Mouse (Mus musculus): ENCODE data around the gene Lgals7. TPM values are rescaled to one million over a fixed set of nuclear protein-coding genes. Genes with fewer than 3 reads are reported as not detected.

Lgals7 gene
- total and polyA plus RNA-seq, 3 experiments: 0.61 to 4.0 TPM; not detected in 1

GRCm38 (mm10) chr7:28876099-28876498, 12.4 kb downstream of the Lgals7 start:
- WGBS: 65% methylated on average over 4 of the region's 4 CpGs
- H3K4me3 ChIP-seq: no peak overlapping the region
- intact Hi-C loops (cut with DNase I): no loop called here
- DNase-seq: no peak
- H3K79me2 ChIP-seq (replicated peaks; ENCODE audit: control insufficient read depth, insufficient read depth, low read length): no peaks in the 10 kb centered on the region
- no peak overlapping the region for H3K27ac ChIP-seq
- no peak for TF ChIP-seq POLR2A (IDR thresholded peaks at IDR 0.05; ENCODE audit: insufficient read depth, low read depth, low read length)
- no peak for TF ChIP-seq CTCF (IDR thresholded peaks at IDR 0.05)
- TF ChIP-seq EP300 (IDR thresholded peaks at IDR 0.05; ENCODE audit: insufficient read depth, low read depth, low read length): no peak
- H3K4me1 ChIP-seq (ENCODE audit: control insufficient read depth, insufficient read depth, low read length): peaks cover 3% of the 10 kb centered on the region
- no peak overlapping the region for H3K9ac ChIP-seq (ENCODE audit: low read depth, low read length)
- H3K36me3 ChIP-seq (ENCODE audit: control insufficient read depth, insufficient read depth, low read length): no peaks in the 10 kb centered on the region
- H3K27me3 ChIP-seq (ENCODE audit: control insufficient read depth, insufficient read depth, low read length): no peaks in the 10 kb centered on the region

- Histone ChIP-seq H3K27ac (no peak overlapping the region), H3K9ac (ENCODE audit: low read depth, low read length) (no peak overlapping the region), H3K79me2 (replicated peaks; ENCODE audit: control insufficient read depth, insufficient read depth, low read length) (no peaks in the 10 kb centered on the region), H3K4me3 (no peak overlapping the region), H3K36me3 (ENCODE audit: control insufficient read depth, insufficient read depth, low read length) (no peaks in the 10 kb centered on the region), H3K4me1 (ENCODE audit: control insufficient read depth, insufficient read depth, low read length) (peaks cover 4% of the 10 kb centered on the region), H3K27me3 (ENCODE audit: control insufficient read depth, insufficient read depth, low read length) (no peaks in the 10 kb centered on the region)
- TF ChIP-seq POLR2A (IDR thresholded peaks at IDR 0.05; ENCODE audit: insufficient read depth, low read depth, low read length) (no peak), EP300 (IDR thresholded peaks at IDR 0.05; ENCODE audit: insufficient read depth, low read depth, low read length) (no peak), CTCF (IDR thresholded peaks at IDR 0.05) (no peak)
- 72% methylated on average over 7 of the region's 7 CpGs for WGBS
- intact Hi-C loops (cut with DNase I): no loop called here
- DNase-seq: no peak
These were observed 13.5 kb downstream of the Lgals7 start for GRCm38 (mm10) chr7:28877155-28877554.

- H3K27me3 ChIP-seq (ENCODE audit: control insufficient read depth, insufficient read depth, low read length): no peaks in the 10 kb centered on the region
- WGBS: 80% methylated on average over 4 of the region's 4 CpGs
- peaks cover 4% of the 10 kb centered on the region for H3K4me1 ChIP-seq (ENCODE audit: control insufficient read depth, insufficient read depth, low read length)
- no peaks in the 10 kb centered on the region for H3K79me2 ChIP-seq (replicated peaks; ENCODE audit: control insufficient read depth, insufficient read depth, low read length)
- H3K27ac ChIP-seq: no peak overlapping the region
- H3K36me3 ChIP-seq (ENCODE audit: control insufficient read depth, insufficient read depth, low read length): no peaks in the 10 kb centered on the region
- no peak for TF ChIP-seq EP300 (IDR thresholded peaks at IDR 0.05; ENCODE audit: insufficient read depth, low read depth, low read length)
- TF ChIP-seq CTCF (IDR thresholded peaks at IDR 0.05): no peak
- no peak for TF ChIP-seq POLR2A (IDR thresholded peaks at IDR 0.05; ENCODE audit: insufficient read depth, low read depth, low read length)
- no peak overlapping the region for H3K9ac ChIP-seq (ENCODE audit: low read depth, low read length)
- peak in 1 of 2 experiments; percentile 12 for DNase-seq
- intact Hi-C loops (cut with DNase I): no loop called here
- H3K4me3 ChIP-seq: no peak overlapping the region
These were observed 14.2 kb downstream of the Lgals7 start for GRCm38 (mm10) chr7:28877856-28878255.

GRCm38 (mm10) chr7:28879606-28880005, 16.0 kb downstream of the Lgals7 start:
- Histone ChIP-seq H3K27ac (no peak overlapping the region), H3K4me3 (no peak overlapping the region), H3K36me3 (ENCODE audit: control insufficient read depth, insufficient read depth, low read length) (no peaks in the 10 kb centered on the region), H3K79me2 (replicated peaks; ENCODE audit: control insufficient read depth, insufficient read depth, low read length) (no peaks in the 10 kb centered on the region), H3K27me3 (ENCODE audit: control insufficient read depth, insufficient read depth, low read length) (no peaks in the 10 kb centered on the region), H3K4me1 (ENCODE audit: control insufficient read depth, insufficient read depth, low read length) (peaks cover 4% of the 10 kb centered on the region), H3K9ac (ENCODE audit: low read depth, low read length) (no peak overlapping the region)
- intact Hi-C loops (cut with DNase I): no loop called here
- DNase-seq: no peak
- TF ChIP-seq CTCF (IDR thresholded peaks at IDR 0.05) (no peak), POLR2A (IDR thresholded peaks at IDR 0.05; ENCODE audit: insufficient read depth, low read depth, low read length) (no peak), EP300 (IDR thresholded peaks at IDR 0.05; ENCODE audit: insufficient read depth, low read depth, low read length) (no peak)
- whole genome bisulfite sequencing: 89% methylated on average over 7 of the region's 7 CpGs

- Histone ChIP-seq H3K27me3 (ENCODE audit: control insufficient read depth, insufficient read depth, low read length) (no peaks in the 10 kb centered on the region), H3K27ac (no peak overlapping the region), H3K79me2 (replicated peaks; ENCODE audit: control insufficient read depth, insufficient read depth, low read length) (no peaks in the 10 kb centered on the region), H3K4me3 (no peak overlapping the region), H3K36me3 (ENCODE audit: control insufficient read depth, insufficient read depth, low read length) (no peaks in the 10 kb centered on the region), H3K9ac (ENCODE audit: low read depth, low read length) (no peak overlapping the region), H3K4me1 (ENCODE audit: control insufficient read depth, insufficient read depth, low read length) (peaks cover 4% of the 10 kb centered on the region)
- 71% methylated on average over 10 of the region's 10 CpGs for WGBS
- intact Hi-C loops (cut with DNase I): no loop called here
- TF ChIP-seq EP300 (IDR thresholded peaks at IDR 0.05; ENCODE audit: insufficient read depth, low read depth, low read length) (no peak), CTCF (IDR thresholded peaks at IDR 0.05) (no peak), POLR2A (IDR thresholded peaks at IDR 0.05; ENCODE audit: insufficient read depth, low read depth, low read length) (no peak)
- DNase-seq: no peak
These were observed 16.9 kb downstream of the Lgals7 start for GRCm38 (mm10) chr7:28880554-28880953.

GRCm38 (mm10) chr7:28881199-28881598, 17.5 kb downstream of the Lgals7 start, which contains the start of gene Capn12:
Gene Capn12, plus strand, starts transcription at chr7:28881422.
- TF ChIP-seq POLR2A (IDR thresholded peaks at IDR 0.05; ENCODE audit: insufficient read depth, low read depth, low read length): no peak
- TF ChIP-seq EP300 (IDR thresholded peaks at IDR 0.05; ENCODE audit: insufficient read depth, low read depth, low read length): no peak
- no peak for TF ChIP-seq CTCF (IDR thresholded peaks at IDR 0.05)
- H3K4me3 ChIP-seq: no peak within 1 kb of the TSS
- DNase-seq: no peak
- 34% methylated on average over 13 of the region's 13 CpGs for WGBS
- no peaks in the 10 kb centered on the region for H3K27me3 ChIP-seq (ENCODE audit: control insufficient read depth, insufficient read depth, low read length)
- H3K36me3 ChIP-seq (ENCODE audit: control insufficient read depth, insufficient read depth, low read length): no peaks in the 10 kb centered on the region
- intact Hi-C loops (cut with DNase I): no loop called here
- H3K27ac ChIP-seq: no peak within 1 kb of the TSS; the same call in 1 of the 2 replicates
- no peaks in the 10 kb centered on the region for H3K79me2 ChIP-seq (replicated peaks; ENCODE audit: control insufficient read depth, insufficient read depth, low read length)
- peaks cover 4% of the 10 kb centered on the region for H3K4me1 ChIP-seq (ENCODE audit: control insufficient read depth, insufficient read depth, low read length)
- H3K9ac ChIP-seq (ENCODE audit: low read depth, low read length): peak within 1 kb of the TSS; percentile 29; the same call in 1 of the 2 replicates
